Mouse (Mus musculus) liver, adult 2 months (tissue): ENCODE measurements around the gene Bhlhe23. TPM values are rescaled to one million over a fixed set of nuclear protein-coding genes. Genes with fewer than 3 reads are reported as not detected.

Experiments
- DNase-seq: peaks from one replicate; pipeline ENCODE4 v3.0.0-alpha.2; 2011; ENCODE audit warnings: low read depth, low spot score; ENCODE audit errors: extremely low read depth
- H3K27ac ChIP-seq: fragments of 200-500 bp; replicated peaks from 2 replicates; pipeline ENCODE4 v1.5.1; 2012; ENCODE audit warnings: low read depth, mild to moderate bottlenecking, control low read depth, inconsistent platforms, low read length; ENCODE audit not compliant: insufficient read depth
- H3K27me3 ChIP-seq: fragments of 200-500 bp; 2 replicates; pipeline ENCODE4 v1.6.1; 2012; ENCODE audit warnings: mild to moderate bottlenecking, moderate library complexity, low read length, inconsistent platforms; ENCODE audit not compliant: control insufficient read depth, insufficient read depth
- H3K36me3 ChIP-seq: fragments of 200-500 bp; 2 replicates; pipeline ENCODE4 v1.6.1; 2012; ENCODE audit warnings: low read length, inconsistent platforms; ENCODE audit not compliant: control insufficient read depth, insufficient read depth
- H3K4me1 ChIP-seq: fragments of 200-500 bp; 2 replicates; pipeline ENCODE4 v1.6.1; 2011; ENCODE audit warnings: low read length; ENCODE audit not compliant: control insufficient read depth, insufficient read depth
- H3K4me3 ChIP-seq: fragments of 200-500 bp; 2 replicates; pipeline ENCODE4 v1.5.1; 2011; ENCODE audit warnings: low read depth, mild to moderate bottlenecking, control low read depth, low read length, moderate library complexity; ENCODE audit not compliant: insufficient read depth
- H3K79me2 ChIP-seq: fragments of 200-500 bp; 2 replicates; pipeline ENCODE4 v1.6.1; 2012; ENCODE audit warnings: inconsistent platforms, mild to moderate bottlenecking, low read length, moderate library complexity; ENCODE audit not compliant: control insufficient read depth, insufficient read depth
- H3K9ac ChIP-seq: fragments of 200-500 bp; 2 replicates; pipeline ENCODE4 v1.6.1; 2012; ENCODE audit warnings: low read depth, mild to moderate bottlenecking, control low read depth, inconsistent platforms, low read length
- CTCF ChIP-seq: fragments of 200-500 bp; IDR thresholded peaks from 2 replicates; pipeline ENCODE4 v1.5.1; 2011; ENCODE audit warnings: low read depth, low read length, control low read depth
- POLR2A ChIP-seq: fragments of 200-500 bp; IDR thresholded peaks from 2 replicates; pipeline ENCODE4 v1.6.1; 2011; ENCODE audit warnings: low read length, control low read depth; ENCODE audit not compliant: insufficient read depth; ENCODE audit errors: extremely low read depth
- WGBS: fragments of 180-500 bp; shearing (Covaris S2); methylation state at CpG from one replicate; pipeline ENCODE4 v1.1.7; 2018; 5-methylcytosine and 5-hydroxymethylcytosine counted together
- polyA plus RNA-seq: library from polyadenylated mRNA; depleted of rRNA; stranded (reverse); fragments of >200 nt; gene quantifications from 2 replicates; pipeline ENCODE4 v1.2.3, GENCODE M21; 2012
- total RNA-seq: library from RNA; depleted of rRNA; stranded (reverse); fragments of >200 nt; gene quantifications from 2 replicates; pipeline ENCODE4 v1.2.3, GENCODE M21; 2014

Bhlhe23 gene
- total and polyA plus RNA-seq, 2 experiments, result not detected

DNA sequence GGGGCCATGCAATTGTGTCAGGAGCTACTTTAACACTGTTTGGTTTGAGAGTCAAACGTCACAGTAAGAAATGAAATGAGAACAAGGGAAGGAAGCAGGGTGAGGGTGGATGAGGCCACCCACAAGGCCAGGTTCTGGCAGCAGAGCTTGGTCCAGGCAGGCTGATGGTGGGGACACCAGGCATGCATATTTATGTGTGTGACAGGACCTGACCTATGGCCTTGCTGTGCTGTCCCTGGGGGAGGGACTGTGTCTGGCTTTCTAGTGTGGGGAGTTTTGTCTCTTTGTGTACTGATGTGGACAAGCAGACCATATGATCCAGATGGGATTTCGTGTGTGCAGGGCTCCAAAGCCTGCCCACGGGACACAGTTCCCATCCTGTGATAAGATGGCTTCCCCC is 18.9 kb upstream of the Bhlhe23 start:
- 46% methylated on average over 3 of the region's 3 CpGs for WGBS

DNA sequence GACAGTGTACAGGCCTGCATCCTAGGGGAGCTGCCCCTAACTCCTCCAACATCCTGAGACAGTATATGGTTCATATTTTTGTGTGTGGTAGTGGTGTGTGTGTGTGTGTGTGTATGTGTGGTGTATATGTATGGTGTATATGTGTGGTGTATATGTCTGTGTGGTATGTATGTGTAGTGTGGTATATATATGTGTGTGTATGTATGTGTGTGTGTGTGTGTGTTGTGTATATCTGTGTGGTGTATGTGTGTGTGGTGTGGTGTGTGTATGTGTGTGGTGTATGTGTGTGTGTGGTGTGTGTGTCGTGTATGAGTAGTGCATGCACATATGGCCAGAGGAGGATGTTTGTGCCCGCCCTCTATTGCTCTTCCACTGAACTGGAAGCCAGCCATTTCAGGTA is 17.7 kb upstream of the Bhlhe23 start:
- DNase-seq, result no peak
- peaks cover 3% of the 10 kb centered on the region; the same call in 1 of the 2 replicates for H3K4me1 ChIP-seq
- no peak overlapping the region for H3K9ac ChIP-seq
- peaks cover 2% of the 10 kb centered on the region; the same call in 1 of the 2 replicates for H3K27me3 ChIP-seq
- 83% methylated on average over 2 of the region's 2 CpGs for WGBS
- no peak overlapping the region for H3K4me3 ChIP-seq
- no peaks in the 10 kb centered on the region for H3K36me3 ChIP-seq
- H3K79me2 ChIP-seq, result no peaks in the 10 kb centered on the region
- no peak overlapping the region for H3K27ac ChIP-seq
- TF ChIP-seq POLR2A, result no peak
- no peak for TF ChIP-seq CTCF

More for the DNA sequence above, 18.9 kb upstream of the Bhlhe23 start:
- no peak overlapping the region for H3K27ac ChIP-seq
- DNase-seq, result no peak
- H3K36me3 ChIP-seq, result no peaks in the 10 kb centered on the region
- no peaks in the 10 kb centered on the region for H3K79me2 ChIP-seq
- peaks cover 2% of the 10 kb centered on the region; the same call in 1 of the 2 replicates for H3K27me3 ChIP-seq
- no peak overlapping the region for H3K9ac ChIP-seq
- no peak for TF ChIP-seq CTCF
- TF ChIP-seq POLR2A, result no peak
- no peak overlapping the region for H3K4me3 ChIP-seq
- no peaks in the 10 kb centered on the region for H3K4me1 ChIP-seq

DNA sequence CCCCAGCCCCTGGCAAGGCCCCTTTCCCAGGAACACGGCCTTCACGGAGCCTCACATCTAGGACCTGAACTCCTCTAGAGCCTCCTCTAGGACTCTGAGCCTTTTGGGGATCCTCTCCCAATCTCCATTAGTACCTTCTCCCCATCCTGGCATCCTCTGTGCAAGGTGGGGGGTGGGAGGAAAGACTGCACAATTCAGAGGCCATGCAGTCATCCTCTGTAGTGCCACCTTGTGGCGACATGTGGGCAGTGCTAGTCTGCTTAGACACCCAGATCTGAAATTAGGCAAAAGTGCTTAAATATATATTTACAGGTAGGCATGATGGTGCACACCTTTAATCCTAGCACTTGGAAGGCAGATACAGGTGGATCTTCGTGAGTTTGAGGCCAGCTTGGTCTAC is 15.0 kb upstream of the Bhlhe23 start:
- no peak overlapping the region for H3K4me3 ChIP-seq
- WGBS, result 48% methylated on average over 4 of the region's 4 CpGs
- DNase-seq, result peak; percentile 23
- H3K36me3 ChIP-seq, result no peaks in the 10 kb centered on the region
- no peak overlapping the region for H3K9ac ChIP-seq
- no peak overlapping the region for H3K27ac ChIP-seq
- no peaks in the 10 kb centered on the region for H3K79me2 ChIP-seq
- H3K27me3 ChIP-seq, result no peaks in the 10 kb centered on the region
- peaks cover 17% of the 10 kb centered on the region for H3K4me1 ChIP-seq
- TF ChIP-seq POLR2A, result no peak
- TF ChIP-seq CTCF, result peak; percentile 81

DNA sequence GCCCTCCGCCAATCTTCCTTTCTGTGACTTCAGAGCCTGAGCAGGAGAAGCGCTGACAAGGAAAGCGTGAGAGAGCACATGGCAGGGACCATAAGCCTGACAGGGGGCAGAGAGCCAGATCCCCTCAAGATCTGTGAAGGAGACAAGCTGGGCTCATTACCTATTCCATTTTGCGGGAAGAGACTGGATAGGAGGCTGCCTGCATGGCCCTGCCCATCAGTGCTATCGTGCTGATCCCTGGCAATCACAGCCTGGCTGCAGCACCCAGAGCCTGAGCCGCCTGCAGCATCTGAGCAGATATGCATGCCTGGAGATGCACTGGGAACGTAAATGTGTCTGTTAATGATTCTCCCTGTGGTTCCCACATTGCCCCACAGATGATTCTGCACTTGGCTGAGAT is 12.1 kb upstream of the Bhlhe23 start:
- Histone ChIP-seq H3K9ac (no peak overlapping the region), H3K4me3 (no peak overlapping the region), H3K4me1 (peaks cover 17% of the 10 kb centered on the region), H3K27me3 (no peaks in the 10 kb centered on the region), H3K27ac (no peak overlapping the region), H3K79me2 (no peaks in the 10 kb centered on the region), H3K36me3 (no peaks in the 10 kb centered on the region)
- TF ChIP-seq CTCF, result no peak
- TF ChIP-seq POLR2A, result no peak
- WGBS, result 26% methylated on average over 6 of the region's 7 CpGs
- no peak for DNase-seq

DNA sequence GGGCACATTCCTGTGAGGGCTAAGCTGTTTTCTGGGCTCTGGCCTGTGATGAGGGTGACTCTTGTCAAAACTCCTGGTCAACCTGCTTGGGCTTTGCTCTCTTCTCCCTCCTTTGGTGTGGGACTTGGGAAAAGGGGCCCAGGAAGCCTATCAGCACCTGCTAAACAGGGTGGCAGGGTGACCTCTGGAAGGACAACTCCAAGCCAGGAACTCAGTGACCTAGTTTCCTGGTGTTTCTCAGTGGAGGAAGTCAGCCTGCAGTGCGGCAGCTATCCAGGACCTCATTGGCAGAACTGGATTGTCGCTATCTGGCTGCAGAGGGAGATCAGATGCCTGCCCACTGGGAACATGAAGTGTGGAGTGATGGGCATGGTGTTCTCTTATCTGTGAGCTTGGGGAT is 11.7 kb upstream of the Bhlhe23 start:
- H3K27me3 ChIP-seq, result no peaks in the 10 kb centered on the region
- whole genome bisulfite sequencing, result 3% methylated on average over 2 of the region's 2 CpGs
- no peak overlapping the region for H3K4me3 ChIP-seq
- no peak overlapping the region for H3K27ac ChIP-seq
- no peak overlapping the region for H3K9ac ChIP-seq
- H3K79me2 ChIP-seq, result no peaks in the 10 kb centered on the region
- peak; percentile 73 for DNase-seq
- no peak for TF ChIP-seq POLR2A
- TF ChIP-seq CTCF, result no peak
- peaks cover 17% of the 10 kb centered on the region for H3K4me1 ChIP-seq
- no peaks in the 10 kb centered on the region for H3K36me3 ChIP-seq

DNA sequence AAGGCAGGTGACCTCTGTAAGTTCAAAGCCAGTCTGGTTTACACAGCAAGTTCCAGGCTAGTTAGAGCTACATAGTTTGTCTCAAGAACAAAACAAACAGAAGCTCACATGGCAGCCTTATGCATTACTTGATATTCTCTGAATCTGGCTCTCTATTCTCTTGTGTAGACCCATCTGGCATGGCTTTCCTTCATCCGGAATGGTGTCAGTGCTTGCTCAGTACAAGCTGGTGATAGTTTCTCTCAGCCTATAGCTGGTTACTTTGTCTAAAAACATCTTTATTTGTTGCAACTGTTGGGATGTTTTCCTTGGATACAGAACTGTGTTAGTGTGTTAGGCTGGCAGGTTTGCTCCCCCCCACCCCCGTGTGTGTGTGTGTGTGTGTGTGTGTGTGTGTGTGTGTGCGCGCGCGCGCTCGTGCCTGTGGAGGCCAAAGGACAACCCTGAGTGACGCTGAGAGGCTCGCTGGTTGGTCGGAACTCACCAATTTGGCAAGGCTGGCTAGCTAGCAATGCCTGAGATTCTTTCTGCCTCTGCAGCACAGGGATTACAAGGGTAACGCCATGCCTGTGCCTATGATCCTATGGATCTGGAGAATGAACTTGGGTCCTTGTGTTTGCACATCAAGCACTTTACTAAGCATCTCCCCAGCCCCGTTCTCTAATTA is 11.0 kb upstream of the Bhlhe23 start:
- Histone ChIP-seq H3K9ac (no peak overlapping the region), H3K4me3 (no peak overlapping the region), H3K27me3 (no peaks in the 10 kb centered on the region), H3K36me3 (no peaks in the 10 kb centered on the region), H3K4me1 (peaks cover 17% of the 10 kb centered on the region), H3K79me2 (no peaks in the 10 kb centered on the region), H3K27ac (no peak overlapping the region)
- TF ChIP-seq POLR2A, result no peak
- no peak for TF ChIP-seq CTCF
- peak; percentile 64 for DNase-seq
- WGBS, result 25% methylated on average over 13 of the region's 13 CpGs
